Mouse (Mus musculus) kidney, postnatal 0 days (tissue): ENCODE results near the gene Gm29666. TPM values are rescaled to one million over a fixed set of nuclear protein-coding genes. Genes with fewer than 3 reads are reported as not detected.

Experiments used
- ATAC-seq: fragments of 200-750 bp; cut with Nextera tagmentation; replicated peaks from 2 replicates; pipeline ENCODE4 v1.8.0; 2017; ENCODE audit warnings: low read depth, moderate number of reproducible peaks, moderate TSS enrichment, moderate library complexity; ENCODE audit not compliant: low FRiP score
- DNase-seq: peaks from one replicate; pipeline ENCODE4 v3.0.0-alpha.2; 2016; ENCODE audit warnings: low spot score
- H3K27ac ChIP-seq: fragments of 300-500 bp; sonication (generic); 2 replicates; pipeline ENCODE4 v1.5.1; 2014; ENCODE audit warnings: mild to moderate bottlenecking
- H3K27me3 ChIP-seq: fragments of 300-500 bp; sonication (generic); 2 replicates; pipeline ENCODE4 v1.6.1; 2014; ENCODE audit warnings: low read length, mixed read lengths; ENCODE audit not compliant: insufficient read depth
- H3K36me3 ChIP-seq: fragments of 300-500 bp; sonication (generic); 2 replicates; pipeline ENCODE4 v1.6.1; 2014; ENCODE audit warnings: low read length, mixed read lengths; ENCODE audit not compliant: insufficient read depth
- H3K4me1 ChIP-seq: fragments of 300-500 bp; sonication (generic); replicated peaks from 2 replicates; pipeline ENCODE4 v1.6.1; 2014; ENCODE audit warnings: antibody characterized with exemption, low read length, mixed read lengths; ENCODE audit not compliant: insufficient read depth
- H3K4me2 ChIP-seq: fragments of 300-500 bp; sonication (generic); 2 replicates; pipeline ENCODE4 v1.6.1; 2014; ENCODE audit warnings: mild to moderate bottlenecking, low read length, moderate library complexity, mixed read lengths
- H3K4me3 ChIP-seq: fragments of 300-500 bp; sonication (generic); replicated peaks from 2 replicates; pipeline ENCODE4 v1.5.1; 2014; ENCODE audit warnings: low read depth, low read length
- H3K9ac ChIP-seq: fragments of 300-500 bp; sonication (generic); 2 replicates; pipeline ENCODE4 v1.6.1; 2014; ENCODE audit warnings: low read depth, low read length
- H3K9me3 ChIP-seq: fragments of 300-500 bp; sonication (generic); replicated peaks from 2 replicates; pipeline ENCODE4 v1.6.1; 2016; ENCODE audit warnings: low read length, inconsistent platforms, mixed read lengths
- CTCF ChIP-seq: IDR thresholded peaks from 2 replicates; pipeline ENCODE4 v1.5.1; 2016; ENCODE audit warnings: antibody characterized with exemption, low read depth, mild to moderate bottlenecking, moderate library complexity
- WGBS: fragments of 180-500 bp; shearing (Covaris S2); extraction: QIAGEN DNeasy Blood & Tissue Kit; methylation state at CpG from one replicate; pipeline ENCODE4 v1.1.7; 2014; 5-methylcytosine and 5-hydroxymethylcytosine counted together
- microRNA-seq: library from miRNA; unstranded; fragments of <30 nt; microRNA quantifications from one replicate; pipeline ENCODE4, GENCODE M21; 2016
- polyA plus RNA-seq: library from polyadenylated mRNA; unstranded; fragments of >200 nt; fragmentation: Nextera tagmentation; extraction: Ambion mirVana; gene quantifications from 2 replicates; pipeline ENCODE4 v1.2.1, GENCODE M21; 2015

Gene Gm29666
- polyA plus RNA-seq, 1 experiment from 2014 or later: 0.25 TPM

- WGBS: 87% methylated on average over 8 of the region's 8 CpGs
- H3K27me3 ChIP-seq: no peaks in the 10 kb centered on the region
- H3K4me1 ChIP-seq: no peaks in the 10 kb centered on the region
- no peak overlapping the region for H3K4me3 ChIP-seq
- H3K9me3 ChIP-seq: no peaks in the 10 kb centered on the region
- ATAC-seq (no peak), DNase-seq (no peak)
- H3K9ac ChIP-seq: no peak overlapping the region
- H3K27ac ChIP-seq: no peak overlapping the region
- no peak for TF ChIP-seq CTCF
- no peak overlapping the region for H3K4me2 ChIP-seq
- H3K36me3 ChIP-seq: no peaks in the 10 kb centered on the region
These were observed 57.9 kb downstream of the Gm29666 start for GRCm38 (mm10) chr15:84861911-84862310.

Small RNA genes lying within 50 kb of the gene (microRNA-seq; reads per million reads assigned to microRNA genes)
- 16.8 reads per million, percentile 30 among the genes with 10 or more reads in this experiment for gene Mir1249

Other genes with a start within 250 kb of the Gm29666 start
- gene Arhgap8, start 200.0 kb downstream of the Gm29666 start, polyA plus RNA-seq: 13.9 and 14.7 TPM in 2 replicates
- gene Phf21b, start 64.0 kb downstream of the Gm29666 start, polyA plus RNA-seq: 0.15 and 0.24 TPM in 2 replicates
- gene Nup50, start 3.4 kb upstream of the Gm29666 start, polyA plus RNA-seq: 22.4 and 26.3 TPM in 2 replicates
- gene 5031439G07Rik, start 68.5 kb upstream of the Gm29666 start, polyA plus RNA-seq: 5.8 and 10.0 TPM in 2 replicates
- gene Upk3a, start 97.1 kb upstream of the Gm29666 start, polyA plus RNA-seq: 73.7 and 104 TPM in 2 replicates
- gene Fam118a, start 108.9 kb upstream of the Gm29666 start, polyA plus RNA-seq: 18.4 and 18.8 TPM in 2 replicates
- 0.15 and 0.29 TPM in 2 replicates for gene Smc1b, start 211.9 kb upstream of the Gm29666 start, polyA plus RNA-seq
- 0.41 and 0.61 TPM in 2 replicates for gene Ribc2, start 212.0 kb upstream of the Gm29666 start, polyA plus RNA-seq